Mouse (Mus musculus) spleen, adult 2 months (tissue): ENCODE data around the gene Gm21969.

Source experiments
- CTCF ChIP-seq: fragments of 200-500 bp; IDR thresholded peaks from 2 replicates; pipeline ENCODE4 v1.5.1; 2011; ENCODE audit warnings: mild to moderate bottlenecking, inconsistent platforms; ENCODE audit not compliant: insufficient read depth, insufficient read length, insufficient replicate concordance; ENCODE audit errors: extremely low read depth
- POLR2A ChIP-seq: fragments of 200-500 bp; IDR thresholded peaks from 2 replicates; pipeline ENCODE4 v1.6.1; 2011; ENCODE audit warnings: low read depth, low read length, inconsistent platforms

GRCm38 (mm10) chr4:139585713-139586112 lies 17.3 kb upstream of the Gm21969 start:
- TF ChIP-seq POLR2A (no peak), CTCF (no peak)
